Mouse (Mus musculus) thymus, postnatal 25 days (tissue): ENCODE data around the gene Tsen15.

Source experiments
- DNase-seq: peaks from one replicate; pipeline ENCODE4 v3.0.0; 2022

Tsen15 gene

GRCm38 (mm10) chr1:152384589-152384988 lies 1.9 kb downstream of the Tsen15 start:
- no peak for DNase-seq

GRCm38 (mm10) chr1:152378311-152378710 lies 8.2 kb downstream of the Tsen15 start:
- DNase-seq: no peak

- peak; percentile 50 for DNase-seq
Observed at GRCm38 (mm10) chr1:152369139-152369538, 17.3 kb downstream of the Tsen15 start.

GRCm38 (mm10) chr1:152368311-152369088 lies 18.0 kb downstream of the Tsen15 start:
- no peak for DNase-seq

- no peak for DNase-seq
Observed at GRCm38 (mm10) chr1:152356721-152357120, 29.8 kb downstream of the Tsen15 start.

- no peak for DNase-seq
Observed at GRCm38 (mm10) chr1:152347946-152348345, 38.5 kb downstream of the Tsen15 start.

GRCm38 (mm10) chr1:152324024-152324423 lies 62.5 kb downstream of the Tsen15 start:
- DNase-seq: no peak
